Mouse (Mus musculus) stomach, embryonic 14.5 days (tissue): Measurements from ENCODE around the gene Lgals7. TPM values are rescaled to one million over a fixed set of nuclear protein-coding genes. Genes with fewer than 3 reads are reported as not detected.

ENCODE experiments used
- ATAC-seq: fragments of 200-750 bp; cut with Nextera tagmentation; 2 replicates; pipeline ENCODE4 v1.8.0; 2017; ENCODE audit warnings: low read depth, moderate TSS enrichment; ENCODE audit not compliant: insufficient number of reproducible peaks, insufficient read depth, low FRiP score
- H3K27ac ChIP-seq: fragments of 300-500 bp; sonication (generic); 2 replicates; pipeline ENCODE4 v1.5.1; 2014; ENCODE audit warnings: mild to moderate bottlenecking, low read length, moderate library complexity, mixed read lengths
- H3K27me3 ChIP-seq: fragments of 300-500 bp; sonication (generic); 2 replicates; pipeline ENCODE4 v1.6.1; 2014; ENCODE audit warnings: low read length, control low read depth, mixed read lengths; ENCODE audit not compliant: control insufficient read depth, insufficient read depth
- H3K36me3 ChIP-seq: fragments of 300-500 bp; sonication (generic); 2 replicates; pipeline ENCODE4 v1.6.1; 2014; ENCODE audit warnings: mild to moderate bottlenecking, control low read depth, low read length, moderate library complexity, mixed read lengths; ENCODE audit not compliant: control insufficient read depth, insufficient read depth
- H3K4me1 ChIP-seq: fragments of 300-500 bp; sonication (generic); 2 replicates; pipeline ENCODE4 v1.6.1; 2014; ENCODE audit warnings: low read length, control low read depth, mixed read lengths; ENCODE audit not compliant: control insufficient read depth, insufficient read depth
- H3K4me2 ChIP-seq: fragments of 300-500 bp; sonication (generic); replicated peaks from 2 replicates; pipeline ENCODE4 v1.6.1; 2014; ENCODE audit warnings: low read depth, low read length, control low read depth
- H3K4me3 ChIP-seq: fragments of 300-500 bp; sonication (generic); 2 replicates; pipeline ENCODE4 v1.5.1; 2014; ENCODE audit warnings: low read depth, low read length, control low read depth
- H3K9ac ChIP-seq: fragments of 300-500 bp; sonication (generic); replicated peaks from 2 replicates; pipeline ENCODE4 v1.6.1; 2014; ENCODE audit warnings: low read depth, mild to moderate bottlenecking, control low read depth, low read length, moderate library complexity, mixed read lengths
- H3K9me3 ChIP-seq: fragments of 300-500 bp; sonication (generic); 2 replicates; pipeline ENCODE4 v1.6.1; 2016; ENCODE audit warnings: low read depth, low read length, control low read depth; ENCODE audit not compliant: control insufficient read depth
- WGBS: fragments of 180-500 bp; shearing (Covaris S2); extraction: QIAGEN DNeasy Blood & Tissue Kit; methylation state at CpG from one replicate; pipeline ENCODE4 v1.1.7; 2014; 5-methylcytosine and 5-hydroxymethylcytosine counted together
- polyA plus RNA-seq: library from polyadenylated mRNA; unstranded; fragments of >200 nt; fragmentation: Nextera tagmentation; extraction: Ambion mirVana; gene quantifications from 2 replicates; pipeline ENCODE4 v1.2.1, GENCODE M21; 2014

Lgals7 gene
- polyA plus RNA-seq, 1 experiment from 2014 or later: 1.5 TPM

DNA sequence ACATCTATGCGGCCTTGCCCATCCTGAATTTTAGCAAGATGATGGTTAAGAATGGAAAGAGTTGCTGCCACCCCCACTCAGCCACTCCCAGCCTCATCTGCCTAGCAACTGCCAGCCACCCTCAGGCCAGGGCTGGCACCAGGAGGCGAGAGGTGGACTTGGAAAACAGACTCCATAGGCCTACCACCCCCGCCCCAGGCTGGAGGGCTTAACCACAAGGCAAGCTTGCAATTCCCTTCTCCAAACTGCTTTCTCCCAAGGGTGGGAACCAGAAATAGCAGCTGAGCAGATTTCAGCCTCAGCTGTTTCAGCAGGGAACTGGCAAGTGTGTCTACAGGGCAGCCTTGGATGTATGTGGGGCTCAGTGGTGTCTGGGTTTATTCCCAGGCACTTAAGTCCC, 39.2 kb downstream of the Lgals7 start:
- Histone ChIP-seq H3K4me1 (no peaks in the 10 kb centered on the region), H3K4me3 (no peak overlapping the region), H3K27me3 (no peaks in the 10 kb centered on the region), H3K9ac (no peak overlapping the region), H3K36me3 (peaks cover 99% of the 10 kb centered on the region), H3K9me3 (no peaks in the 10 kb centered on the region), H3K4me2 (no peak overlapping the region), H3K27ac (no peak overlapping the region)
- no peak for ATAC-seq
- WGBS: 88% methylated on average over 3 of the region's 3 CpGs

GRCm38 (mm10) chr7:28903778-28904177, 40.1 kb downstream of the Lgals7 start:
- no peak overlapping the region for H3K9ac ChIP-seq
- no peak for ATAC-seq
- no peak overlapping the region for H3K4me3 ChIP-seq
- no peaks in the 10 kb centered on the region for H3K4me1 ChIP-seq
- H3K27ac ChIP-seq: no peak overlapping the region; the same call in 1 of the 2 replicates
- peaks cover 99% of the 10 kb centered on the region for H3K36me3 ChIP-seq
- 90% methylated on average over 10 of the region's 10 CpGs for WGBS
- no peak overlapping the region for H3K4me2 ChIP-seq
- H3K9me3 ChIP-seq: no peaks in the 10 kb centered on the region
- no peaks in the 10 kb centered on the region for H3K27me3 ChIP-seq

DNA sequence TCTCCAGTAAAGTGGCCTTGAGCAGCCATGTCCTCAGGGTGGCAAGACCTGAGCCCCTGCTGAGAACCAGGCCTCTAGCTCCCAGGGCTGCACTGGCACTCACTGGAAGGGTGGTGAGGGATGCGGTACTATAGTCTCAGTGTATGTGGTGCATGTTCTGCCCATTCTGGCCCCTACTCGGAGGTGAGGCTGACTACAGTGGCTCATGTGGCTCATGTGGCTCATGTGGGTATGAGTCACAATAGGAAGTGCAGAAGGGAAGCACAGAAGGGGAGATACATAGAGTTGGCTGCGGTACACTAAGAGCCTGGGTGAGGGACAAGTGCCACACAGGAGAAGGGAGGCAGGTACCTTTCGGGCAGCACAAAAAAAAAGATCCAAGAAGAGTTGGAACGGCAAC, 43.5 kb downstream of the Lgals7 start:
- Histone ChIP-seq H3K27me3 (no peaks in the 10 kb centered on the region), H3K4me2 (no peak overlapping the region), H3K4me3 (no peak overlapping the region), H3K9ac (no peak overlapping the region), H3K27ac (no peak overlapping the region), H3K9me3 (no peaks in the 10 kb centered on the region), H3K36me3 (peaks cover 88% of the 10 kb centered on the region), H3K4me1 (no peaks in the 10 kb centered on the region)
- 92% methylated on average over 5 of the region's 5 CpGs for WGBS
- ATAC-seq: no peak

DNA sequence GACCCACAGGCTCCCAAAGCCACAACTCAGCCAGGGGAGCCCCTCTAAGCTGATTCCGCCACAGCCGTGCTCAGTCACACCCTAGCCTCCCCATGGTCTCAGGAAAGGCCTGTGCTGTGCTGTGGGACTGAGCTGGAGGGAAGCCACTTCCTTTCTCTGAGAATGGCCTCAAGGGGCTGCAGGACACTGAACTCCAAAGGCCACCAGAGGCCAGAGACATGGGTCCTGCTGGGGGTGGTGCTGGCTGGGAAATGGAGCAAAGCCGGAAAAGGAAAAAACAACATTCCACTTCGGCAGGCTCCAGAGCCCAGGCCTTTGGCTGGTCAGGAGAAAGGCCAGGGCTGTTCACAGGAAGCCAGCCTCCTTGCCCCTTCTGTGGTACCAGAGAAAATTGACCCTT, 48.0 kb downstream of the Lgals7 start:
- Histone ChIP-seq H3K9ac (no peak overlapping the region), H3K27me3 (no peaks in the 10 kb centered on the region), H3K4me3 (no peak overlapping the region), H3K36me3 (peaks cover 88% of the 10 kb centered on the region), H3K27ac (no peak overlapping the region), H3K4me1 (no peaks in the 10 kb centered on the region), H3K4me2 (no peak overlapping the region), H3K9me3 (no peaks in the 10 kb centered on the region)
- 73% methylated on average over 4 of the region's 4 CpGs for WGBS
- no peak for ATAC-seq

DNA sequence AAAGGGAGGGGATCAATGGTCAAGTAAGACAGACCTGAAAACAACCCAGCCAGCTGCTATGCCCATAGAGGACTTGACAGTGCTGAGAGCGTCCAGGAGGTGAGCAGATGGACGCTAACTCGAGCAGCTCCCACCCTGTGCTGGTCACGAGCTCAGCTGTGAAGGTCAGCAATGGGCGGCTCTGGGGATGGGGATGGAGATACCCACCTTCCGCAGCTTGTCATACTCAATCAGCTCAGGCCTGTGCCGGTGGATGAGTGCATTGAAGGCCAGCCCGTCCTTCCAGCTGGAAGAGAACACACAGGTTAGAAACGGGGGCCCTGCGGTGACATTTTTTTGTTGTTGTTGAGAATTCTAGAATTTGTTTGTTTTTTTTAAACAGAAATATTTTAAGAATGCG, 49.5 kb downstream of the Lgals7 start:
- ATAC-seq: no peak
- Histone ChIP-seq H3K4me2 (no peak overlapping the region), H3K9me3 (no peaks in the 10 kb centered on the region), H3K27me3 (no peaks in the 10 kb centered on the region), H3K36me3 (peaks cover 76% of the 10 kb centered on the region), H3K4me1 (peaks cover 3% of the 10 kb centered on the region), H3K27ac (no peak overlapping the region), H3K9ac (no peak overlapping the region), H3K4me3 (no peak overlapping the region)
- WGBS: 75% methylated on average over 11 of the region's 11 CpGs

Other genes with a start within 250 kb of the Lgals7 start
- gene Acp7, start 232.5 kb upstream of the Lgals7 start, polyA plus RNA-seq: not detected in 2 replicates
- 5.8 and 6.3 TPM in 2 replicates for gene Fbxo27, start 171.0 kb upstream of the Lgals7 start, polyA plus RNA-seq
- gene Fbxo17, start 147.0 kb upstream of the Lgals7 start, polyA plus RNA-seq: 9.5 and 12.1 TPM in 2 replicates
- gene Mrps12, start 122.0 kb upstream of the Lgals7 start, polyA plus RNA-seq: 129 and 153 TPM in 2 replicates
- gene Sars2, start 121.9 kb upstream of the Lgals7 start, polyA plus RNA-seq: 24.2 and 24.9 TPM in 2 replicates
- not detected in 2 replicates for gene Ccer2, start 107.7 kb upstream of the Lgals7 start, polyA plus RNA-seq
- 64.9 and 68.8 TPM in 2 replicates for gene Sirt2, start 97.1 kb upstream of the Lgals7 start, polyA plus RNA-seq
- 29.5 and 38.9 TPM in 2 replicates for gene Nfkbib, start 96.3 kb upstream of the Lgals7 start, polyA plus RNA-seq
- gene Rinl, start 74.9 kb upstream of the Lgals7 start, polyA plus RNA-seq: 3.3 and 4.5 TPM in 2 replicates
- 259 and 266 TPM in 2 replicates for gene Hnrnpl, start 55.3 kb upstream of the Lgals7 start, polyA plus RNA-seq
- gene Ech1, start 38.6 kb upstream of the Lgals7 start, polyA plus RNA-seq: 172 and 179 TPM in 2 replicates
- gene Lgals4, start 30.0 kb upstream of the Lgals7 start, polyA plus RNA-seq: 127 and 140 TPM in 2 replicates
- gene Capn12, start 17.6 kb downstream of the Lgals7 start, polyA plus RNA-seq: 0.67 and 1.1 TPM in 2 replicates
- 272 and 280 TPM in 2 replicates for gene Actn4, start 98.5 kb downstream of the Lgals7 start, polyA plus RNA-seq
- gene Eif3k, start 118.0 kb downstream of the Lgals7 start, polyA plus RNA-seq: 413 and 444 TPM in 2 replicates
- gene Map4k1, start 118.2 kb downstream of the Lgals7 start, polyA plus RNA-seq: 8.5 and 11.3 TPM in 2 replicates